Mouse (Mus musculus): ENCODE data around the gene Rfx4. TPM values are rescaled to one million over a fixed set of nuclear protein-coding genes. Genes with fewer than 3 reads are reported as not detected.

Gene Rfx4
- polyA plus RNA-seq, 1 experiment from 2014 or later: 0.06 TPM

DNA sequence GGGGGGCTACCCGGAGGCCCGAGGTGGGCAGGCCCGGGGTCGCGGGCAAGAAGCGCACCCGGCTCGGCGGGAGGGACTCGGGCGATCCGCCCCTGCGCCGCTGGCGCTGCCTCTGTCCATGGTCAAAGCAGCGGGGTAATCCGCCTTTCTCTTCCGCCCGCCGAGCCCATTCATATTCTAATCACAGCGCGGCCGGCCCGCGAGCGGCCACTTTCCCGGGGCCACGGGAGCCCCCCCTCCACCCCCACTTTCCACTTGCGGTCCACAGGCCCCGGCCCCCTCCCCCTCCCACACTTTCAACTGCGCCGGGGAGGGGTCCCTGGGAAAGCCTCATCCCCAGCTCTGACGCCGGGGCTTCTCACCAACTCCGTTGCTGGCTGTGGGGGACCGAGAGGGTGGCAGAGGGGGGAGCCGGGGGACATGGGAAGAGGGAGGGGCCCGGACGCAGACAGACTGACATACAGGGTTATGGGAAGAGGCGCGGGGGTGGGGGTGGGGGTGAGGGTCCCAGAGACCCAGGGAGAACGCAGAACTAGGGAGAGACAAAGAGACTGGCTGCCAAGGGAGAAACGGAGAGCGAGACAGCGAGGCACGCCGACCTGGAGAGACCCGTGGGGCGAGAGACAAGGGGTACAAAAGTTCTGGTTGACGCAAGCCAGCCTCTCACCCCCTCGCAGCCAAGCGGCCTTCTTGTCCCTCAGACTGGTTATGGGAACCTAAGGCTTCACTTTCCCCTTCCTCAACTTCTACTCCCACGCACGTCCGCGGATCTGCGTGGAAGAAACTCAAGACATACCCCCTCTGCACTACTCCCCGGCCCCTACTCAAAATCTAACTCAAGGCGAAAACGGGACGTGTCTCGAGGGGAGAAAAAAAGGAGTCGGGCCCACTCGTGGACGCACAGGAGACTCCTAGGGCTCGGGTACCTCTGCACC lies 744 bp upstream of the Rfx4 start:
- no peaks in the 10 kb centered on the region for H3K9me3 ChIP-seq (ENCODE audit: control insufficient read depth, low read length)
- H3K9ac ChIP-seq (ENCODE audit: low read length): no peak overlapping the region
- H3K36me3 ChIP-seq (ENCODE audit: control insufficient read depth, insufficient read depth, low read length): no peaks in the 10 kb centered on the region
- ATAC-seq (ENCODE audit: low read depth): peak; percentile 34; the same call in 1 of the 2 replicates
- H3K4me3 ChIP-seq (ENCODE audit: low read length): peak overlapping the region; percentile 38
- H3K27me3 ChIP-seq (ENCODE audit: control insufficient read depth, insufficient read depth, low read depth, low read length): peaks cover 82% of the 10 kb centered on the region
- peaks cover 16% of the 10 kb centered on the region for H3K4me1 ChIP-seq (replicated peaks; ENCODE audit: control insufficient read depth, insufficient read depth, low read length)
- 1% methylated on average over 62 of the region's 66 CpGs for WGBS
- no peak overlapping the region for H3K27ac ChIP-seq (ENCODE audit: low read length)
- H3K4me2 ChIP-seq (ENCODE audit: low read depth, low read length): peak overlapping the region; percentile 53

- Histone ChIP-seq H3K4me3 (ENCODE audit: low read length) (peak overlapping the region; percentile 32), H3K27me3 (ENCODE audit: control insufficient read depth, insufficient read depth, low read depth, low read length) (peaks cover 95% of the 10 kb centered on the region), H3K4me1 (replicated peaks; ENCODE audit: control insufficient read depth, insufficient read depth, low read length) (peaks cover 20% of the 10 kb centered on the region), H3K9ac (ENCODE audit: low read length) (no peak overlapping the region), H3K9me3 (ENCODE audit: control insufficient read depth, low read length) (no peaks in the 10 kb centered on the region), H3K36me3 (ENCODE audit: control insufficient read depth, insufficient read depth, low read length) (no peaks in the 10 kb centered on the region), H3K4me2 (ENCODE audit: low read depth, low read length) (peak overlapping the region; percentile 40), H3K27ac (ENCODE audit: low read length) (no peak overlapping the region)
- no peak for ATAC-seq (ENCODE audit: low read depth)
- WGBS: under 1% methylated on average over 42 of the region's 42 CpGs
Observed at GRCm38 (mm10) chr10:84756435-84757095, 703 bp downstream of the Rfx4 start.

GRCm38 (mm10) chr10:84757426-84758199 lies 1.8 kb downstream of the Rfx4 start:
- peaks cover 20% of the 10 kb centered on the region for H3K4me1 ChIP-seq (replicated peaks; ENCODE audit: control insufficient read depth, insufficient read depth, low read length)

DNA sequence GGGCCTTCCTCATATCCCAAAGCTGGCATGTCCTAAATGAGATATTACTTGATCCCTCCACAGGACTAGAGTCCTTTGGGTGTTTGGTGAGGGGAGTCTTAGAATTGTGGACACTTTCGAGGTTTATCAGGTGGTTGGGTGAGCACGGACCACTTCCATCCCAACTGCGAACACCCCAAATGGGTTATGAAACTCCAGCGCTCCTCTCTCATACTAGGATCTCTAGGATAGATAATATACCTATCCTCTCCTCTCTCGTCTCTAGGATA lies 2.3 kb downstream of the Rfx4 start:
- H3K4me1 ChIP-seq (replicated peaks; ENCODE audit: control insufficient read depth, insufficient read depth, low read length): peaks cover 20% of the 10 kb centered on the region
- 8% methylated on average over 5 of the region's 5 CpGs for WGBS
- peaks cover 98% of the 10 kb centered on the region for H3K27me3 ChIP-seq (ENCODE audit: control insufficient read depth, insufficient read depth, low read depth, low read length)
- no peak overlapping the region for H3K4me3 ChIP-seq (ENCODE audit: low read length)
- H3K9me3 ChIP-seq (ENCODE audit: control insufficient read depth, low read length): no peaks in the 10 kb centered on the region
- no peak overlapping the region for H3K27ac ChIP-seq (ENCODE audit: low read length)
- H3K4me2 ChIP-seq (ENCODE audit: low read depth, low read length): no peak overlapping the region
- no peaks in the 10 kb centered on the region for H3K36me3 ChIP-seq (ENCODE audit: control insufficient read depth, insufficient read depth, low read length)
- ATAC-seq (ENCODE audit: low read depth): no peak
- no peak overlapping the region for H3K9ac ChIP-seq (ENCODE audit: low read length)

More at GRCm38 (mm10) chr10:84757426-84758199, 1.8 kb downstream of the Rfx4 start:
- no peaks in the 10 kb centered on the region for H3K9me3 ChIP-seq (ENCODE audit: control insufficient read depth, low read length)
- no peak overlapping the region for H3K4me3 ChIP-seq (ENCODE audit: low read length)
- no peak overlapping the region for H3K9ac ChIP-seq (ENCODE audit: low read length)
- WGBS: 6% methylated on average over 22 of the region's 22 CpGs
- H3K27me3 ChIP-seq (ENCODE audit: control insufficient read depth, insufficient read depth, low read depth, low read length): peaks cover 98% of the 10 kb centered on the region
- H3K36me3 ChIP-seq (ENCODE audit: control insufficient read depth, insufficient read depth, low read length): no peaks in the 10 kb centered on the region
- no peak overlapping the region for H3K4me2 ChIP-seq (ENCODE audit: low read depth, low read length)
- H3K27ac ChIP-seq (ENCODE audit: low read length): no peak overlapping the region
- ATAC-seq (ENCODE audit: low read depth): no peak

DNA sequence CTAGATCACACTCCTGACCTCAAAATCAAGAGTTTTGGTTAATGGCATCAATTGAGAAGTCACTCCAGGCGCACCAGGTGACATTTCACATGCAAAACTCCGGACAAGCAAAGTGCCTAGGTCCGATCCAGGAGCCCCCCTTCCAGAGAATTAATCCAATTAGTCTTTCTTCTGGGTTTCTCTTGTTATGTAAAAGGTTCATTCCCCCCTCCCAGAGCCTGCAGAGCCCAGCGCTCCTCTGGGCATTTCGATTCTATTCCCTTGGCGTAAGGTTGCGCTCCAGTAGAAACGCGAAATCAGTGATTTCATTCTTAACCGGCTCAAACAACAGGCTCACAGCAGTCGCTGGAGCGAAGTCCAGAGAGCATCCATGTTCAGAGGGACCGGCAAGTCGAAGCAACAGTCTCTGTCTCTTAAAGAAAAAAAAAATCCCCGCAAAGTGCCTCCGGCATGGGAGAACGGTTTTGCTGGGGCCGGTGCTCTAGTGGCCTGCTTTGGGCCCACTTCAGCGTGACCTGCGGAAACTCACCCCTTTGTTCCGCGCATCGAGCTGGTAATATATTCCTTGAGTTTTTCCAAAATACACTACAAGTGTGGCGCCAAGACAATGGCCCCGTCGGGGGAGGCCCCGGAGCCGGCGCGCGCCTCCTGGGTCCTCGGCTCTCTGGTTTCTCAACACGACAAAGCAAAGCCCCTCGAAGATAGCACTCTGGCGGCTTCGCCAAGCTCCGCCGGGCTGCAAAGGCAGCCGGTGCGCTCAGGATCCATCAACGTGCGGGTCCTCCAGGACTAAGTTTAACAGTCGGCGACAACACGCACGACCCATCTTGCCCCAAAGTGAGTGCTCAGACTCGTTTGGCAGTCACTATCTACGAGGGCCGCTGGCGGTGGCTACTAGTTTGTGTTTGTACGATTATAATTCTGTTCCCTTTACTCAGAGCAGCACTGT lies 2.9 kb downstream of the Rfx4 start:
- Histone ChIP-seq H3K4me1 (replicated peaks; ENCODE audit: control insufficient read depth, insufficient read depth, low read length) (peaks cover 20% of the 10 kb centered on the region), H3K36me3 (ENCODE audit: control insufficient read depth, insufficient read depth, low read length) (no peaks in the 10 kb centered on the region), H3K27ac (ENCODE audit: low read length) (no peak overlapping the region), H3K9me3 (ENCODE audit: control insufficient read depth, low read length) (no peaks in the 10 kb centered on the region), H3K4me3 (ENCODE audit: low read length) (peak overlapping the region; percentile 1; the same call in 1 of the 2 replicates), H3K9ac (ENCODE audit: low read length) (no peak overlapping the region), H3K27me3 (ENCODE audit: control insufficient read depth, insufficient read depth, low read depth, low read length) (peaks cover 95% of the 10 kb centered on the region), H3K4me2 (ENCODE audit: low read depth, low read length) (peak overlapping the region; percentile 6; the same call in 1 of the 2 replicates)
- 3% methylated on average over 51 of the region's 51 CpGs for WGBS
- no peak for ATAC-seq (ENCODE audit: low read depth)

DNA sequence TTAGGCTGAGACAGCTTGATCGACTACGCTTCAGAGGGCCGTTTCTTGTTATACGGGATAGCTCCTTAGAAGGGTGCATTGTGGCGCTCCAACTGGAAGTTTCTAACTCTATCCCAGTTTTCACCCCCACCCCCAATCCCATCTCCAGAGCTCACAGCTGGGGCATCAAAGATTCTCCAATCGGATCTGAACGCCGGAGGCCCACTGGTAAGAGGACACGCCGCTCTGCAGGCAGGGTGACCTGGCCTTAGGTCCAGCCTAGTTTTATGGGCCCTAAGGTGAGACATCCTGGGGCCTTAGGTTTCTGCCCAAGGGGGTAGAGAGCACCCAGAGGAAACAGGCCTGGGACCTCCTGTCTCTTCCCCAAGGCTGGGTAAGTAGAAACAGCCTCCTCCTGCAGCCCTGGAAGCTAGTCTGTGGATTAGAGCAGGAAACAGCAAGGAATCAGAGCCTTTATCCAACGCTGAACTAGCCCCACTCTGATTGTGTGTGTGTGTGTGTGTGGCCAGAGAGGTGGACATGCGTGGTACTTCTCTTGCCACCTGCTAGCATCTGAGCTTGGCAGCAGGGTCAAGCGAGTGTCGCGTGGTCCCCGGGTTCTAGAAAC lies 3.8 kb downstream of the Rfx4 start:
- Histone ChIP-seq H3K9me3 (ENCODE audit: control insufficient read depth, low read length) (no peaks in the 10 kb centered on the region), H3K4me2 (ENCODE audit: low read depth, low read length) (peak overlapping the region; percentile 55), H3K36me3 (ENCODE audit: control insufficient read depth, insufficient read depth, low read length) (no peaks in the 10 kb centered on the region), H3K27me3 (ENCODE audit: control insufficient read depth, insufficient read depth, low read depth, low read length) (peaks cover 93% of the 10 kb centered on the region), H3K9ac (ENCODE audit: low read length) (no peak overlapping the region), H3K27ac (ENCODE audit: low read length) (no peak overlapping the region), H3K4me1 (replicated peaks; ENCODE audit: control insufficient read depth, insufficient read depth, low read length) (peaks cover 20% of the 10 kb centered on the region), H3K4me3 (ENCODE audit: low read length) (peak overlapping the region; percentile 36)
- 9% methylated on average over 16 of the region's 16 CpGs for WGBS
- peak; percentile 16; the same call in 1 of the 2 replicates for ATAC-seq (ENCODE audit: low read depth)

- peak overlapping the region; percentile 55 for H3K4me2 ChIP-seq (ENCODE audit: low read depth, low read length)
- H3K4me3 ChIP-seq (ENCODE audit: low read length): peak overlapping the region; percentile 36
- peaks cover 85% of the 10 kb centered on the region for H3K27me3 ChIP-seq (ENCODE audit: control insufficient read depth, insufficient read depth, low read depth, low read length)
- peak; percentile 69 for ATAC-seq (ENCODE audit: low read depth)
- no peak overlapping the region for H3K9ac ChIP-seq (ENCODE audit: low read length)
- no peaks in the 10 kb centered on the region for H3K36me3 ChIP-seq (ENCODE audit: control insufficient read depth, insufficient read depth, low read length)
- H3K9me3 ChIP-seq (ENCODE audit: control insufficient read depth, low read length): no peaks in the 10 kb centered on the region
- 6% methylated on average over 46 of the region's 46 CpGs for WGBS
- H3K4me1 ChIP-seq (replicated peaks; ENCODE audit: control insufficient read depth, insufficient read depth, low read length): peaks cover 16% of the 10 kb centered on the region
- no peak overlapping the region for H3K27ac ChIP-seq (ENCODE audit: low read length)
Observed at GRCm38 (mm10) chr10:84760118-84761111, 4.6 kb downstream of the Rfx4 start.
